Mouse (Mus musculus): ENCODE data around the gene Itm2a. TPM values are rescaled to one million over a fixed set of nuclear protein-coding genes. Genes with fewer than 3 reads are reported as not detected.

Gene Itm2a
- polyA plus RNA-seq (2015; fragmentation: Nextera tagmentation; extraction: Ambion mirVana), result 197 and 228 TPM in 2 replicates

- 14% methylated on average over 30 of the region's 30 CpGs for WGBS
- peak; percentile 88 for ATAC-seq (ENCODE audit: low read depth)
- H3K4me2 ChIP-seq, result peak within 1 kb of the TSS; percentile 62
- H3K27ac ChIP-seq (replicated peaks), result no peak within 1 kb of the TSS; the same call in 1 of the 2 replicates
- peaks cover 10% of the 10 kb centered on the region; the same call in 1 of the 2 replicates for H3K27me3 ChIP-seq
- no peaks in the 10 kb centered on the region for H3K36me3 ChIP-seq
- 0 out of 2 replicates have a peak, but pooled peaks cover 4% of the 10 kb centered on the region for H3K4me1 ChIP-seq (replicated peaks)
- H3K9ac ChIP-seq, result peak within 1 kb of the TSS; percentile 69
- peak within 1 kb of the TSS; percentile 50 for H3K4me3 ChIP-seq
- no peaks in the 10 kb centered on the region for H3K9me3 ChIP-seq
These were observed at the start of gene Itm2a for GRCm38 (mm10) chrX:107402915-107403912. Itm2a (minus strand) TSS chrX:107403376.

- H3K4me1 ChIP-seq (replicated peaks), result no peaks in the 10 kb centered on the region
- ATAC-seq (ENCODE audit: low read depth), result no peak
- H3K27me3 ChIP-seq, result no peaks in the 10 kb centered on the region
- H3K9me3 ChIP-seq, result no peaks in the 10 kb centered on the region
- no peak overlapping the region for H3K4me3 ChIP-seq
- H3K27ac ChIP-seq (replicated peaks), result no peak overlapping the region
- H3K36me3 ChIP-seq, result no peaks in the 10 kb centered on the region
- no peak overlapping the region for H3K9ac ChIP-seq
- WGBS, result 3% methylated on average over 2 of the region's 2 CpGs
- H3K4me2 ChIP-seq, result no peak overlapping the region
These were observed 32.7 kb upstream of the Itm2a start for GRCm38 (mm10) chrX:107435887-107436286.

DNA sequence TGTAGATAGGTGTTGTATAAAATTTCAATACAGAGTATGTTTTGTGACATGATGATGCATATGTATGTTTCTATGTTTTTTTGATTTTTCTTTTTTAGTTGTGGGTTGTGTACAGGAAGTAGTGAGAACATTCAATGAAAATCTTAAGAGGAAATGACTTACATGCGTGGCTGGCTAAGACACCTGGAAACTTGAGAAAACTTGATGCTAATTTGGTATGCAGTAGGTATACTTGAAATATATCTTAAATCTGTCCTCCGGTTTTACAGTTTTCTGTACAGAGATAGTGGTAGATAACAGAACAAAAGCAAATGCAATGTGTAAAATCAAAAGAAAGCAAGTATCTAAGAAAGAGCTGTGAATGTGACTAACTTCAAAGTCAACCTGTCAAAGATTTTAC lies 18.1 kb upstream of the Itm2a start:
- H3K9me3 ChIP-seq, result no peaks in the 10 kb centered on the region
- H3K9ac ChIP-seq, result no peak overlapping the region
- H3K36me3 ChIP-seq, result no peaks in the 10 kb centered on the region
- no peak overlapping the region for H3K4me3 ChIP-seq
- 85% methylated on average over 2 of the region's 2 CpGs for WGBS
- no peak for ATAC-seq (ENCODE audit: low read depth)
- no peak overlapping the region for H3K4me2 ChIP-seq
- no peaks in the 10 kb centered on the region for H3K4me1 ChIP-seq (replicated peaks)
- H3K27ac ChIP-seq (replicated peaks), result no peak overlapping the region
- no peaks in the 10 kb centered on the region; the same call in none of the 2 replicates for H3K27me3 ChIP-seq

- no peaks in the 10 kb centered on the region for H3K4me1 ChIP-seq (replicated peaks)
- H3K4me2 ChIP-seq, result no peak overlapping the region
- ATAC-seq (ENCODE audit: low read depth), result no peak
- H3K27ac ChIP-seq (replicated peaks), result no peak overlapping the region
- peaks cover 5% of the 10 kb centered on the region for H3K27me3 ChIP-seq
- H3K4me3 ChIP-seq, result no peak overlapping the region
- no peak overlapping the region for H3K9ac ChIP-seq
- no peaks in the 10 kb centered on the region for H3K36me3 ChIP-seq
- H3K9me3 ChIP-seq, result no peaks in the 10 kb centered on the region
- WGBS, result 29% methylated on average over 3 of the region's 3 CpGs
These were observed 14.2 kb upstream of the Itm2a start for GRCm38 (mm10) chrX:107417345-107417744.

- no peak overlapping the region for H3K4me2 ChIP-seq
- H3K27ac ChIP-seq (replicated peaks), result no peak overlapping the region
- WGBS, result 63% methylated on average over 1 of the region's 1 CpGs
- no peak for ATAC-seq (ENCODE audit: low read depth)
- no peak overlapping the region for H3K4me3 ChIP-seq
- H3K4me1 ChIP-seq (replicated peaks), result no peaks in the 10 kb centered on the region
- peaks cover 8% of the 10 kb centered on the region for H3K27me3 ChIP-seq
- no peaks in the 10 kb centered on the region for H3K36me3 ChIP-seq
- no peak overlapping the region for H3K9ac ChIP-seq
- no peaks in the 10 kb centered on the region for H3K9me3 ChIP-seq
These were observed 12.8 kb upstream of the Itm2a start for GRCm38 (mm10) chrX:107415999-107416398.

GRCm38 (mm10) chrX:107402481-107402880 lies 695 bp downstream of the Itm2a start:
- WGBS, result 26% methylated on average over 18 of the region's 18 CpGs
- Histone ChIP-seq H3K4me2 (peak overlapping the region; percentile 62), H3K27ac (replicated peaks) (no peak overlapping the region), H3K9me3 (no peaks in the 10 kb centered on the region), H3K9ac (peak overlapping the region; percentile 69), H3K27me3 (peaks cover 10% of the 10 kb centered on the region; the same call in 1 of the 2 replicates), H3K36me3 (no peaks in the 10 kb centered on the region), H3K4me1 (replicated peaks) (0 out of 2 replicates have a peak, but pooled peaks cover 4% of the 10 kb centered on the region), H3K4me3 (peak overlapping the region; percentile 50)
- ATAC-seq (ENCODE audit: low read depth), result no peak

- peaks cover 7% of the 10 kb centered on the region; the same call in 1 of the 2 replicates for H3K27me3 ChIP-seq
- WGBS, result 88% methylated on average over 8 of the region's 8 CpGs
- no peaks in the 10 kb centered on the region for H3K36me3 ChIP-seq
- ATAC-seq (ENCODE audit: low read depth), result no peak
- H3K27ac ChIP-seq (replicated peaks), result no peak overlapping the region
- no peak overlapping the region for H3K4me3 ChIP-seq
- H3K9me3 ChIP-seq, result no peaks in the 10 kb centered on the region
- H3K4me1 ChIP-seq (replicated peaks), result 0 out of 2 replicates have a peak, but pooled peaks cover 4% of the 10 kb centered on the region
- H3K4me2 ChIP-seq, result no peak overlapping the region
- no peak overlapping the region for H3K9ac ChIP-seq
These were observed 4.1 kb downstream of the Itm2a start for GRCm38 (mm10) chrX:107399087-107399486.

DNA sequence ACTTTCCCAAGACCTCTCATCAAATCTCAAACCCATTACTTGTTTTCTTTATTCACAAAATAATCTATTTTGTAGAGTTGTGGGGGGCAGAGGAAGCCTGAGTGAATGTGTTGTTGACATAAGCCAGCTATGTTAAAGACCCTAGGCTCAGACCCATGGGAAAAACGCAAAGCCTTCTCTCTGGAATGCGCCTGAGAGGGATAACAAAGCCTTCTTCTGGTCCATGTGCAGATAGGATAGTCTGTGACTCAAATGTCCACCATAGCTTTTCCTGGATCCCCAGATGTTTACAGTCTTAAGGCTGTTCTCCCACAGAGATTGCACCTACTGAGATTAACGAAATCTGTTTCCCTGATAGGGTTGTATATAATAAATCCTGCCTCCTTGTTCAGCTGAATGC lies 9.9 kb downstream of the Itm2a start:
- ATAC-seq (ENCODE audit: low read depth), result no peak
- Histone ChIP-seq H3K27me3 (no peaks in the 10 kb centered on the region), H3K27ac (replicated peaks) (no peak overlapping the region), H3K36me3 (no peaks in the 10 kb centered on the region), H3K9ac (no peak overlapping the region), H3K4me3 (no peak overlapping the region), H3K9me3 (no peaks in the 10 kb centered on the region), H3K4me2 (no peak overlapping the region), H3K4me1 (replicated peaks) (no peaks in the 10 kb centered on the region)
- 71% methylated on average over 3 of the region's 3 CpGs for WGBS

- 77% methylated on average over 1 of the region's 1 CpGs for WGBS
- Histone ChIP-seq H3K9ac (no peak overlapping the region), H3K4me3 (no peak overlapping the region), H3K9me3 (no peaks in the 10 kb centered on the region), H3K36me3 (no peaks in the 10 kb centered on the region), H3K27ac (replicated peaks) (no peak overlapping the region), H3K4me2 (no peak overlapping the region), H3K4me1 (replicated peaks) (no peaks in the 10 kb centered on the region), H3K27me3 (no peaks in the 10 kb centered on the region)
- ATAC-seq (ENCODE audit: low read depth), result no peak
These were observed 27.8 kb downstream of the Itm2a start for GRCm38 (mm10) chrX:107375329-107375728.

Other genes starting within 250 kb of the Itm2a start
- gene Gpr174, start 147.5 kb downstream of the Itm2a start, polyA plus RNA-seq (2015; fragmentation: Nextera tagmentation; extraction: Ambion mirVana), result not detected in 2 replicates

Data from neural tube, embryonic 13.5 days (tissue).